Mouse (Mus musculus) thymus, adult 2 months (tissue): ENCODE data around the gene 1700123O20Rik. TPM values are rescaled to one million over a fixed set of nuclear protein-coding genes. Genes with fewer than 3 reads are reported as not detected.

ENCODE experiments used
- DNase-seq: peaks from one replicate; pipeline ENCODE4 v3.0.0; 2021
- H3K27ac ChIP-seq: fragments of 200-500 bp; 2 replicates; pipeline ENCODE4 v1.5.1; 2012; ENCODE audit warnings: low read length, control low read depth; ENCODE audit not compliant: control insufficient read depth, insufficient read depth
- H3K27me3 ChIP-seq: fragments of 200-500 bp; 2 replicates; pipeline ENCODE4 v1.6.1; 2012; ENCODE audit warnings: mild to moderate bottlenecking, low read length, moderate library complexity, mixed read lengths; ENCODE audit not compliant: control insufficient read depth, insufficient read depth
- H3K36me3 ChIP-seq: fragments of 200-500 bp; 2 replicates; pipeline ENCODE4 v1.6.1; 2012; ENCODE audit warnings: mild to moderate bottlenecking, low read length, moderate library complexity; ENCODE audit not compliant: control insufficient read depth, insufficient read depth
- H3K4me1 ChIP-seq: fragments of 200-500 bp; replicated peaks from 2 replicates; pipeline ENCODE4 v1.6.1; 2012; ENCODE audit warnings: low read length; ENCODE audit not compliant: control insufficient read depth, insufficient read depth
- H3K4me3 ChIP-seq: fragments of 200-500 bp; 2 replicates; pipeline ENCODE4 v1.5.1; 2012; ENCODE audit warnings: mild to moderate bottlenecking, low read length, control low read depth, moderate library complexity; ENCODE audit not compliant: control insufficient read depth, insufficient read depth
- CTCF ChIP-seq: fragments of 200-500 bp; IDR thresholded peaks from 2 replicates; pipeline ENCODE4 v1.5.1; 2012; ENCODE audit warnings: mild to moderate bottlenecking, control low read depth, low read length, moderate library complexity, borderline replicate concordance; ENCODE audit not compliant: control insufficient read depth, poor library complexity, insufficient read depth; ENCODE audit errors: extremely low read depth
- POLR2A ChIP-seq: fragments of 200-500 bp; IDR thresholded peaks from 2 replicates; pipeline ENCODE4 v1.6.1; 2012; ENCODE audit warnings: mild to moderate bottlenecking, low read length, control low read depth, moderate library complexity; ENCODE audit not compliant: control insufficient read depth, poor library complexity, insufficient read depth; ENCODE audit errors: extremely low read depth
- WGBS: fragments of 180-500 bp; shearing (Covaris S2); methylation state at CpG from one replicate; pipeline ENCODE4 v1.1.7; 2018; 5-methylcytosine and 5-hydroxymethylcytosine counted together
- polyA plus RNA-seq: library from polyadenylated mRNA; depleted of rRNA; stranded (reverse); fragments of >200 nt; gene quantifications from 2 replicates; pipeline ENCODE4 v1.2.3, GENCODE M21; 2012

The 1700123O20Rik gene
- polyA plus RNA-seq, 1 experiment: 80.2 TPM

DNA sequence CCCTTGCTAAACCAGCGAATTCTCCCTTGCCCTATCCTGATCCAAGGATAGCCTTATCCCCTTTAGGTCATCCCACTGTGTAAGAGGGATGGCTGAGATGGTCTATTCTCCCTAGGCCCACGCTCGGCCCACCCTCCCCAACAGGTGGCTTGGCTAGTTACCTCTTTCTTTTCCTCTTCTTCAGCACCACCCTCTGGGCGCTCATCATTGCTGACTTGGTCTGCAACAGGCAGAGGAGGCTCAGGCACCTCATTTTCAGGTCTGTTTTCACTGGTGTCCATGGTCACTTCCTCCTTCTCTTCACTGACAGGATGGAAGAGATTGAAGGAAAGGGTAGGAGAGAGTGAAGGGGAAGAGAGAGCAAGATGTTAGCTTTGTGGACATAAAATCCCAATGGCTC is 34.5 kb upstream of the 1700123O20Rik start:
- H3K36me3 ChIP-seq: peaks cover 44% of the 10 kb centered on the region
- DNase-seq: no peak
- H3K27ac ChIP-seq: no peak overlapping the region
- no peak overlapping the region for H3K4me3 ChIP-seq
- H3K27me3 ChIP-seq: no peaks in the 10 kb centered on the region
- WGBS: 95% methylated on average over 4 of the region's 4 CpGs
- peaks cover 7% of the 10 kb centered on the region for H3K4me1 ChIP-seq
- no peak for TF ChIP-seq POLR2A
- no peak for TF ChIP-seq CTCF

- 4% methylated on average over 6 of the region's 7 CpGs for WGBS
- H3K36me3 ChIP-seq: peaks cover 45% of the 10 kb centered on the region
- H3K4me3 ChIP-seq: peak overlapping the region; percentile 31
- DNase-seq: no peak
- TF ChIP-seq POLR2A (no peak), CTCF (no peak)
- peaks cover 7% of the 10 kb centered on the region for H3K4me1 ChIP-seq
- peak overlapping the region; percentile 78; the same call in 1 of the 2 replicates for H3K27ac ChIP-seq
- no peaks in the 10 kb centered on the region for H3K27me3 ChIP-seq
Observed at GRCm38 (mm10) chr14:54652787-54653186, 33.2 kb upstream of the 1700123O20Rik start.

- TF ChIP-seq POLR2A (peak; percentile 48; the same call in 1 of the 2 replicates), CTCF (0 out of 2 replicates have a peak, but pooled peaks have one; percentile 17)
- Histone ChIP-seq H3K4me3 (peak overlapping the region; percentile 83), H3K36me3 (peaks cover 49% of the 10 kb centered on the region), H3K27me3 (no peaks in the 10 kb centered on the region), H3K27ac (peak overlapping the region; percentile 78), H3K4me1 (peaks cover 7% of the 10 kb centered on the region)
- DNase-seq: peak; percentile 86
- WGBS: 1% methylated on average over 12 of the region's 12 CpGs
Observed at GRCm38 (mm10) chr14:54653496-54653895, 32.5 kb upstream of the 1700123O20Rik start.

GRCm38 (mm10) chr14:54660009-54660408 is 26.0 kb upstream of the 1700123O20Rik start:
- no peak for DNase-seq
- Histone ChIP-seq H3K27ac (no peak overlapping the region), H3K4me3 (no peak overlapping the region), H3K27me3 (no peaks in the 10 kb centered on the region), H3K36me3 (peaks cover 95% of the 10 kb centered on the region), H3K4me1 (no peaks in the 10 kb centered on the region)
- WGBS: 94% methylated on average over 2 of the region's 2 CpGs
- TF ChIP-seq CTCF (no peak), POLR2A (no peak)

GRCm38 (mm10) chr14:54664477-54665222 is 21.4 kb upstream of the 1700123O20Rik start:
- no peaks in the 10 kb centered on the region for H3K4me1 ChIP-seq
- TF ChIP-seq CTCF (no peak), POLR2A (no peak)
- 95% methylated on average over 10 of the region's 10 CpGs for WGBS
- H3K36me3 ChIP-seq: peaks cover 85% of the 10 kb centered on the region
- H3K27ac ChIP-seq: no peak overlapping the region
- DNase-seq: no peak
- H3K4me3 ChIP-seq: no peak overlapping the region
- no peaks in the 10 kb centered on the region for H3K27me3 ChIP-seq

- H3K4me1 ChIP-seq: no peaks in the 10 kb centered on the region
- H3K27me3 ChIP-seq: no peaks in the 10 kb centered on the region
- no peak overlapping the region for H3K4me3 ChIP-seq
- peaks cover 51% of the 10 kb centered on the region for H3K36me3 ChIP-seq
- peak; percentile 45; the same call in 1 of the 2 replicates for TF ChIP-seq CTCF
- no peak for TF ChIP-seq POLR2A
- peak; percentile 75 for DNase-seq
- WGBS: 82% methylated on average over 4 of the region's 4 CpGs
- H3K27ac ChIP-seq: no peak overlapping the region
Observed at GRCm38 (mm10) chr14:54669381-54669780, 16.6 kb upstream of the 1700123O20Rik start.

DNA sequence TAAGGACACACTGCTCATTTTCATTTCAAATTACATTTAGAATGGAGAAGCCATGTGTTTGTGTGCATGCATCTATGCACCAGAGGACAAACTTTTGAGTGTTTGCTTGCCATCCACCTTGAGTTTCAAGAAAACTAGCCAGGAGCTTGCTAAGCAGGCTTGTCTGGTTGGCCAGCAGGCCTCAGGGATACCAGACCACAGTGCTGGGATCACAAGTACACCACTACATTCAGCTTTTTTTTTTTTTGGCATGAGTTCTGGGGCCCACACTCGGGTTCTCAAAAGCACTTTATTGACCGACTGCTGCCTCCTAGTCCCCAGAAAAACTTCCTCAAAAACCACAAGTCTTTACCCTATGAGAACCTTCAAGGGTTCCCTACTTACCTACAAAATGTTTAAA is 11.7 kb upstream of the 1700123O20Rik start:
- no peak for DNase-seq
- Histone ChIP-seq H3K27me3 (no peaks in the 10 kb centered on the region), H3K36me3 (peaks cover 59% of the 10 kb centered on the region), H3K4me1 (no peaks in the 10 kb centered on the region; the same call in 1 of the 2 replicates), H3K27ac (no peak overlapping the region), H3K4me3 (no peak overlapping the region)
- WGBS: 38% methylated on average over 2 of the region's 2 CpGs
- TF ChIP-seq CTCF (no peak), POLR2A (no peak)
